Mouse (Mus musculus) midbrain, embryonic 15.5 days (tissue): ENCODE results near the gene Prpf4b. TPM values are rescaled to one million over a fixed set of nuclear protein-coding genes. Genes with fewer than 3 reads are reported as not detected.
A peak's percentile ranks its signal among the peaks of the same experiment; 100 is the strongest.
"Not testable (repeated sequence)": the region's sequence is repeated elsewhere in the genome, so short reads cannot be mapped to it uniquely, and the experiment has no call there.

Experiments
- ATAC-seq: fragments of 200-750 bp; cut with Nextera tagmentation; replicated peaks from 2 replicates; pipeline ENCODE4 v1.8.0; 2017; ENCODE audit warnings: moderate TSS enrichment
- H3K27ac ChIP-seq: fragments of 300-500 bp; sonication (generic); 2 replicates; pipeline ENCODE4 v1.5.1; 2015; ENCODE audit warnings: mild to moderate bottlenecking, inconsistent platforms
- H3K27me3 ChIP-seq: fragments of 300-500 bp; sonication (generic); replicated peaks from 2 replicates; pipeline ENCODE4 v1.6.1; 2015; ENCODE audit warnings: inconsistent platforms
- H3K36me3 ChIP-seq: fragments of 300-500 bp; sonication (generic); replicated peaks from 2 replicates; pipeline ENCODE4 v1.6.1; 2015; ENCODE audit warnings: inconsistent platforms
- H3K4me1 ChIP-seq: fragments of 300-500 bp; sonication (generic); 2 replicates; pipeline ENCODE4 v1.6.1; 2015; ENCODE audit warnings: inconsistent platforms
- H3K4me2 ChIP-seq: fragments of 300-500 bp; sonication (generic); 2 replicates; pipeline ENCODE4 v1.6.1; 2015; ENCODE audit warnings: inconsistent platforms, mild to moderate bottlenecking, moderate library complexity
- H3K4me3 ChIP-seq: fragments of 300-500 bp; sonication (generic); 2 replicates; pipeline ENCODE4 v1.5.1; 2015; ENCODE audit warnings: mild to moderate bottlenecking, inconsistent platforms
- H3K9ac ChIP-seq: fragments of 300-500 bp; sonication (generic); 2 replicates; pipeline ENCODE4 v1.6.1; 2015; ENCODE audit warnings: mild to moderate bottlenecking, inconsistent platforms
- H3K9me3 ChIP-seq: fragments of 300-500 bp; sonication (generic); 2 replicates; pipeline ENCODE4 v1.6.1; 2016; ENCODE audit warnings: inconsistent platforms
- WGBS: fragments of 180-500 bp; shearing (Covaris S2); methylation state at CpG from one replicate; pipeline ENCODE4 v1.1.7; 2015; ENCODE audit warnings: mixed read lengths; 5-methylcytosine and 5-hydroxymethylcytosine counted together
- polyA plus RNA-seq: library from polyadenylated mRNA; unstranded; fragments of >200 nt; fragmentation: Nextera tagmentation; extraction: Ambion mirVana; gene quantifications from 2 replicates; pipeline ENCODE4 v1.2.1, GENCODE M21; 2015

The Prpf4b gene
- polyA plus RNA-seq, 1 experiment from 2014 or later: 69.4 TPM

- Histone ChIP-seq H3K4me1 (peaks cover 26% of the 10 kb centered on the region), H3K27me3 (no peaks in the 10 kb centered on the region), H3K4me2 (peak overlapping the region; percentile 68), H3K36me3 (no peaks in the 10 kb centered on the region), H3K27ac (peak overlapping the region; percentile 96), H3K4me3 (peak overlapping the region; percentile 98), H3K9me3 (no peaks in the 10 kb centered on the region), H3K9ac (peak overlapping the region; percentile 86)
- peak; percentile 92 for ATAC-seq
- 2% methylated on average over 45 of the region's 45 CpGs for WGBS
Observed at GRCm38 (mm10) chr13:34873801-34874681, 1.1 kb upstream of the Prpf4b start.

DNA sequence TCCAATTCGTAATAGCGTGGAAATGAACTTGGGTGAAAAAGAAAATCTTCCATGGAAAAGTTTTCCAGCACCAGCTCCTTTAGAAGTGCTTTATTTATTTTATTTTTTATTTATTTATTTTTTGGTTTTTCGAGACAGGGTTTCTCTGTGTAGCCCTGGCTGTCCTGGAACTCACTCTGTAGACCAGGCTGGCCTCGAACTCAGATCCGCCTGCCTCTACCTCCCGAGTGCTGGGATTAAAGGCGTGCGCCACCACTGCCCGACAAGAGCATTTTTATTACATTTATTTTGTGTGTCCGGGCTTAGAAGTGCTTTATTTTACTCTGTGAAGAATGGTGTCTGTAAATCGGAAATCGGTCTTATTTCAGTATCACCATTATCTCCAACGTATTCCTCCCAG, 366 bp upstream of the Prpf4b start:
- peaks cover 26% of the 10 kb centered on the region for H3K4me1 ChIP-seq

GRCm38 (mm10) chr13:34875741-34876445, 791 bp downstream of the Prpf4b start:
- H3K4me3 ChIP-seq: peak overlapping the region; percentile 98
- under 1% methylated on average over 39 of the region's 50 CpGs for WGBS

More for the DNA sequence above, 366 bp upstream of the Prpf4b start:
- Histone ChIP-seq H3K27ac (peak overlapping the region; percentile 96), H3K4me3 (peak overlapping the region; percentile 98), H3K9ac (peak overlapping the region; percentile 86), H3K4me2 (peak overlapping the region; percentile 68)
- not testable (repeated sequence) for H3K27me3 ChIP-seq, H3K9me3 ChIP-seq, H3K36me3 ChIP-seq
- WGBS: 23% methylated on average over 13 of the region's 13 CpGs
- peak; percentile 51 for ATAC-seq

GRCm38 (mm10) chr13:34876481-34876880, 1.4 kb downstream of the Prpf4b start:
- Histone ChIP-seq H3K27me3 (no peaks in the 10 kb centered on the region), H3K9ac (peak overlapping the region; percentile 86; the same call in 1 of the 2 replicates), H3K4me1 (peaks cover 26% of the 10 kb centered on the region), H3K4me3 (peak overlapping the region; percentile 98), H3K27ac (no peak overlapping the region), H3K36me3 (no peaks in the 10 kb centered on the region), H3K4me2 (peak overlapping the region; percentile 68), H3K9me3 (no peaks in the 10 kb centered on the region)
- no peak for ATAC-seq
- WGBS: 9% methylated on average over 3 of the region's 3 CpGs

More at GRCm38 (mm10) chr13:34875741-34876445, 791 bp downstream of the Prpf4b start:
- Histone ChIP-seq H3K9me3 (no peaks in the 10 kb centered on the region), H3K27me3 (no peaks in the 10 kb centered on the region), H3K4me2 (peak overlapping the region; percentile 68), H3K4me1 (peaks cover 26% of the 10 kb centered on the region), H3K36me3 (no peaks in the 10 kb centered on the region), H3K9ac (peak overlapping the region; percentile 86), H3K27ac (peak overlapping the region; percentile 96)
- peak; percentile 43 for ATAC-seq

DNA sequence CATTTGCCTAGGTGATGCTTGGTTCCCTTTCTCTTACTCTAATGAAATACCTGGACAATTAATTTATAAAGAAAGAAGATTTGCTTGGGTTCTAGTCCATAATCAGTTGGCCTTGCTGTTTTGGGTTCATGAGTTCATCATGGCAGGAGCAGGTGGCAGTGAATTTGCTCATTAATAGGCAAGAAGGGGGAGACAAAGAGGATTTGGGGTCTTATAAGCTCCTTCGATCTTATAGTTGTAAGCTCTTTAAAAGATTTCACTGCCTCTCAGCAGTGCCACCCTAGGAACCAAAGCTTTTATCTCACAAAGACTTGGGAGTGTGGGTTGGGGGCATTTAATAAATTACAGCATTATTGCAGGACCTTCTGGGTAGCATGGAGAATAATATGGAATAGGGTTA, 17.8 kb downstream of the Prpf4b start:
- H3K4me3 ChIP-seq: no peak overlapping the region
- H3K27me3 ChIP-seq: no peaks in the 10 kb centered on the region
- no peaks in the 10 kb centered on the region for H3K9me3 ChIP-seq
- H3K4me2 ChIP-seq: no peak overlapping the region
- H3K9ac ChIP-seq: no peak overlapping the region
- H3K27ac ChIP-seq: no peak overlapping the region
- no peak for ATAC-seq
- H3K4me1 ChIP-seq: no peaks in the 10 kb centered on the region
- 33% methylated on average over 1 of the region's 1 CpGs for WGBS
- H3K36me3 ChIP-seq: peaks cover 65% of the 10 kb centered on the region

DNA sequence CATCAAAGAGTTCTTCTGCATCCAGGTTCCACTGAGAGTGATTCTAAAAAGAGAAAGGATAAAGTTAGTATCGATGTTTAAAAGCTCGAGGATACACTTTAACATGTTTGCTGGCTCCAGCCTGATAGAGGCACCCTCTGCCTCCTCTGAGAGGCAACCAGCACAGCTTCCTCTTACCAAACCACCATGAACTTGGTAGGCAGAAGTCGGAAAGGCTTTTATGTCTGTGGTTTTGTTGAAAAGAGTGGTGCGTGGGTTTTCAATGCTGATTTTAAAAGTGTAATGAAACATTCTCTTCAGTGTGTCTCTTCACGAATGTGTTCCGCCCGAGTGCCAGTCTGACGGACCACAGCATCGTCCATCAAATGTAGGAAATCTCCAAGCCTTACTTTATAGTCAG, 39.5 kb downstream of the Prpf4b start:
- 83% methylated on average over 9 of the region's 9 CpGs for WGBS
- Histone ChIP-seq H3K4me1 (0 out of 2 replicates have a peak, but pooled peaks cover 5% of the 10 kb centered on the region), H3K9me3 (no peaks in the 10 kb centered on the region), H3K27me3 (no peaks in the 10 kb centered on the region), H3K9ac (no peak overlapping the region), H3K4me3 (no peak overlapping the region), H3K4me2 (no peak overlapping the region), H3K27ac (no peak overlapping the region), H3K36me3 (no peaks in the 10 kb centered on the region)
- ATAC-seq: no peak

DNA sequence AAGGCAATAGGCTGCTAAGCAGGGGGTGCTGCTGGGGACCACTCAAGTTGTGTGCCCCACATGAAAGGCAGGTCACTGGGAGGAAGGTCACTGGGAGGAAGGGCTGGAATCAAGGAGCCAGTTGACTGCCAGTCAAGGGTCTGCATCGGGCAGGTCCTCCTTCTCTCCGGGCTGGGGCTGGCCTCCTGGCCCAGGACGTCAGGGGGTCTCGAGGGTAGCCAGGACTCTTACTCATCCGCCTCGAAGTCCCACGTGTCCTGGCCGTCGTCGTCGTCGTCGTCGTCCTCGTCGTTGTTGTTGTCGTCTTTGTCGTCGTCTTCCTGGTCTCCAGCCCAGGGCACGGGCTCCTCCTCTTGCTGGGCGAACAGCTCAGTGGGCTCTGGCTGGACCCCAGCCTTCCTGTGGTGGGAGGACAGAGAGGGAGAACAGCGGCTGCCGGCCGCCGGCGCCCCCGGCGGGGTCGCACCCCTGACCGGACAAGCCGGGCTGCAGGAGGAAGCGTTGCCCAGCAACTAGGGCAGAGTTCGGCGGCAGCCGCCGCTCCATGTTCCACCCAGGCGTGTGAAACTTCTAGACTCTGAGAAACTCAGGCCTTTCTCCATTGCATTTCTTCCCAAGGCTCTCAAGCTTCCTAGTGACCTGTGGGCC, 41.5 kb downstream of the Prpf4b start:
- 33% methylated on average over 37 of the region's 37 CpGs for WGBS
- Histone ChIP-seq H3K27ac (no peak overlapping the region), H3K27me3 (no peaks in the 10 kb centered on the region), H3K9ac (no peak overlapping the region), H3K4me3 (peak overlapping the region; percentile 24), H3K9me3 (no peaks in the 10 kb centered on the region), H3K36me3 (no peaks in the 10 kb centered on the region), H3K4me1 (0 out of 2 replicates have a peak, but pooled peaks cover 5% of the 10 kb centered on the region), H3K4me2 (peak overlapping the region; percentile 50)
- peak; percentile 67 for ATAC-seq

GRCm38 (mm10) chr13:34924210-34924609, 49.1 kb downstream of the Prpf4b start, which contains the start of the genes Fam217a and 4933417A18Rik:
TSS of gene Fam217a (minus strand) at chr13:34924310.
TSS of gene 4933417A18Rik (plus strand) at chr13:34924409.
- Histone ChIP-seq H3K27ac (no peak within 1 kb of the TSS), H3K36me3 (no peaks in the 10 kb centered on the region), H3K4me2 (no peak within 1 kb of the TSS), H3K9ac (no peak within 1 kb of the TSS), H3K4me3 (no peak within 1 kb of the TSS), H3K9me3 (no peaks in the 10 kb centered on the region), H3K27me3 (no peaks in the 10 kb centered on the region), H3K4me1 (no peaks in the 10 kb centered on the region)
- 81% methylated on average over 4 of the region's 4 CpGs for WGBS
- no peak for ATAC-seq

- H3K9ac ChIP-seq: no peak overlapping the region
- H3K27ac ChIP-seq: no peak overlapping the region
- WGBS: 72% methylated on average over 10 of the region's 10 CpGs
- no peaks in the 10 kb centered on the region for H3K4me1 ChIP-seq
- H3K36me3 ChIP-seq: no peaks in the 10 kb centered on the region
- no peaks in the 10 kb centered on the region for H3K9me3 ChIP-seq
- H3K27me3 ChIP-seq: no peaks in the 10 kb centered on the region
- no peak overlapping the region for H3K4me3 ChIP-seq
- ATAC-seq: no peak
- H3K4me2 ChIP-seq: no peak overlapping the region
Observed at GRCm38 (mm10) chr13:34934931-34935644, 60.0 kb downstream of the Prpf4b start.

- H3K4me2 ChIP-seq: no peak overlapping the region
- H3K4me3 ChIP-seq: no peak overlapping the region
- H3K36me3 ChIP-seq: no peaks in the 10 kb centered on the region
- H3K4me1 ChIP-seq: no peaks in the 10 kb centered on the region
- no peaks in the 10 kb centered on the region for H3K9me3 ChIP-seq
- H3K9ac ChIP-seq: no peak overlapping the region
- H3K27me3 ChIP-seq: no peaks in the 10 kb centered on the region
- no peak overlapping the region for H3K27ac ChIP-seq
- no peak for ATAC-seq
Observed at GRCm38 (mm10) chr13:34942370-34942769, 67.3 kb downstream of the Prpf4b start.

DNA sequence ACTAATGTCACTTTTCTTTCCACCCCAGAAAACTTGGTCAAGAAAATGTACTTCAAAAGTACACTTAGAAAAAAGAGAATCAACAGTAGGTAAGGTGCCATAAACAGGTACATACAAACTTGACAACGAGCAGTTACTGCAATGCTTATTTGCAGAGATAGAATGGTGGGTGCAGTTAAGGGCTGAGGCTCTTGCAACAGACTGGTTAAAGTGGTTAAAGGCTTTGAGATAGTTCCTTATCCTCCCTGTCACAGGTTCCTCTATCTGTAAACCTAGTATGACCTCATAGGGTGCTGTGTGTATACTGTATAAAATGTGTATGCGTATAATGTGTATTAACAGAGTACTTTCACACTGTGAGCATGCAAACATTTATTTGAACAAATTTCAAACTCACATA, 76.3 kb downstream of the Prpf4b start:
- 94% methylated on average over 2 of the region's 2 CpGs for WGBS
- not testable (repeated sequence) for ATAC-seq, H3K9ac ChIP-seq, H3K36me3 ChIP-seq, H3K27ac ChIP-seq, H3K4me1 ChIP-seq, H3K9me3 ChIP-seq, H3K4me3 ChIP-seq, H3K27me3 ChIP-seq, H3K4me2 ChIP-seq
